Mouse (Mus musculus) intestine, postnatal 0 days (tissue): ENCODE measurements around the gene Raet1d. TPM values are rescaled to one million over a fixed set of nuclear protein-coding genes. Genes with fewer than 3 reads are reported as not detected.
"Not testable (repeated sequence)": the region's sequence is repeated elsewhere in the genome, so short reads cannot be mapped to it uniquely, and the experiment has no call there.

Experiments
- ATAC-seq: fragments of 200-750 bp; cut with Nextera tagmentation; 2 replicates; pipeline ENCODE4 v1.8.0; 2017; ENCODE audit warnings: mild to moderate bottlenecking, moderate TSS enrichment, moderate library complexity
- H3K27ac ChIP-seq: fragments of 300-500 bp; sonication (generic); 2 replicates; pipeline ENCODE4 v1.5.1; 2014; ENCODE audit warnings: mild to moderate bottlenecking, low read depth, low read length, moderate library complexity
- H3K27me3 ChIP-seq: fragments of 300-500 bp; sonication (generic); replicated peaks from 2 replicates; pipeline ENCODE4 v1.6.1; 2014; ENCODE audit warnings: low read length, mixed read lengths; ENCODE audit not compliant: control insufficient read depth, insufficient read depth
- H3K36me3 ChIP-seq: fragments of 300-500 bp; sonication (generic); 2 replicates; pipeline ENCODE4 v1.6.1; 2014; ENCODE audit warnings: mild to moderate bottlenecking, moderate library complexity; ENCODE audit not compliant: control insufficient read depth, insufficient read depth
- H3K4me1 ChIP-seq: fragments of 300-500 bp; sonication (generic); replicated peaks from 2 replicates; pipeline ENCODE4 v1.6.1; 2014; ENCODE audit warnings: antibody characterized with exemption, low read length, mixed read lengths; ENCODE audit not compliant: control insufficient read depth, insufficient read depth
- H3K4me2 ChIP-seq: fragments of 300-500 bp; sonication (generic); replicated peaks from 2 replicates; pipeline ENCODE4 v1.6.1; 2014; ENCODE audit warnings: low read depth, mild to moderate bottlenecking, moderate library complexity
- H3K4me3 ChIP-seq: fragments of 300-500 bp; sonication (generic); 2 replicates; pipeline ENCODE4 v1.5.1; 2014; ENCODE audit warnings: low read depth, low read length
- H3K9ac ChIP-seq: fragments of 300-500 bp; sonication (generic); 2 replicates; pipeline ENCODE4 v1.6.1; 2014; ENCODE audit warnings: mild to moderate bottlenecking, low read depth, low read length
- H3K9me3 ChIP-seq: fragments of 300-500 bp; sonication (generic); 2 replicates; pipeline ENCODE4 v1.6.1; 2016; ENCODE audit warnings: mixed run types; ENCODE audit not compliant: control insufficient read depth
- CTCF ChIP-seq: sonication (generic); IDR thresholded peaks from 2 replicates; pipeline ENCODE4 v1.5.1; 2016; ENCODE audit warnings: low read depth, mild to moderate bottlenecking, control low read depth, antibody characterized with exemption, moderate library complexity
- WGBS: fragments of 180-500 bp; shearing (Covaris S2); extraction: QIAGEN DNeasy Blood & Tissue Kit; methylation state at CpG from one replicate; pipeline ENCODE4 v1.1.7; 2014; 5-methylcytosine and 5-hydroxymethylcytosine counted together
- polyA plus RNA-seq: library from polyadenylated mRNA; unstranded; fragments of >200 nt; fragmentation: Nextera tagmentation; extraction: Ambion mirVana; gene quantifications from 2 replicates; pipeline ENCODE4 v1.2.1, GENCODE M21; 2015

Gene Raet1d
- polyA plus RNA-seq, 1 experiment from 2014 or later, result 1.3 TPM

GRCm38 (mm10) chr10:22402225-22402917 lies 42.0 kb downstream of the Raet1d start:
- not testable (repeated sequence) for H3K4me1 ChIP-seq, H3K4me3 ChIP-seq, H3K27me3 ChIP-seq, H3K9ac ChIP-seq, H3K36me3 ChIP-seq, H3K27ac ChIP-seq, H3K9me3 ChIP-seq, H3K4me2 ChIP-seq
- TF ChIP-seq CTCF, result peak; percentile 78
- peak; percentile 66 for ATAC-seq
- WGBS, result 7% methylated on average over 9 of the region's 11 CpGs

- 0% methylated on average over 1 of the region's 8 CpGs for WGBS
- not testable (repeated sequence) for H3K36me3 ChIP-seq, H3K4me1 ChIP-seq, H3K4me3 ChIP-seq, H3K9ac ChIP-seq, H3K4me2 ChIP-seq, H3K9me3 ChIP-seq, H3K27ac ChIP-seq, H3K27me3 ChIP-seq
- 0 out of 2 replicates have a peak, but pooled peaks have one; percentile 19 for ATAC-seq
These were observed 53.5 kb downstream of the Raet1d start for GRCm38 (mm10) chr10:22413702-22414494.

Other genes starting within 250 kb of the Raet1d start
- gene E030030I06Rik, start 211.3 kb upstream of the Raet1d start, polyA plus RNA-seq, result 17.1 and 25.2 TPM in 2 replicates
- gene Raet1e, start 202.0 kb upstream of the Raet1d start, polyA plus RNA-seq, result 1.0 and 1.4 TPM in 2 replicates
- gene H60b, start 202.0 kb upstream of the Raet1d start, polyA plus RNA-seq, result 0.46 and 0.50 TPM in 2 replicates